Mouse (Mus musculus): ENCODE data around the gene Tspyl3.

DNA sequence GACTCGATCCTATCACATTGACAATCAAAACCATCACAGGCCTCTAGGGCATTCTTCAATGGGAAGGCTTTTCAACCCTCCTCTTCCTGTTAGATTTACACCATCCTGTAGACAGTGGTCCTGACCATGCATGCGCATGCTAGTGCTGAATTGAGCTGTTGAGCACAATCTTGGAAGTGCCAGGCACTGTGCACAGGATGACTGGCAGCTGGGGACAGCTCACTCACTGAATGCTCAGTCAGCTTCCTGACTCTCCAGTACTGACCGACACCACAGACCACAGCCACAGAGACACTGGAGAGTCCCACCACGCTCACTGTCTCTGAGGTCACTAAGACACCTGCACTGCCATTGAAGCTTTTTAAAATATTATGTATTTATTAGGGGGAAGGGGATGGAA lies 9.8 kb downstream of the Tspyl3 start:
- TF ChIP-seq CTCF (IDR thresholded peaks at IDR 0.05; ENCODE audit: low read depth, low read length) (no peak), GATA1 (IDR thresholded peaks at IDR 0.05; ENCODE audit: borderline replicate concordance, low read length) (no peak), POLR2AphosphoS5 (IDR thresholded peaks at IDR 0.05; ENCODE audit: insufficient replicate concordance, low read depth, low read length) (no peak), TAL1 (conservative IDR thresholded peaks at IDR 0.05; ENCODE audit: low read depth, low read length) (no peak), GATA2 (IDR thresholded peaks at IDR 0.05; ENCODE audit: borderline replicate concordance, low read depth, low read length) (no peak)
